Mouse (Mus musculus) mesoderm, embryonic 11.5 days (tissue): Measurements from ENCODE around the gene Shc4.

Source experiments
- DNase-seq: peaks from one replicate; pipeline ENCODE4 v3.0.0-alpha.2; 2012; ENCODE audit warnings: low read depth, low spot score

Shc4 gene

DNA sequence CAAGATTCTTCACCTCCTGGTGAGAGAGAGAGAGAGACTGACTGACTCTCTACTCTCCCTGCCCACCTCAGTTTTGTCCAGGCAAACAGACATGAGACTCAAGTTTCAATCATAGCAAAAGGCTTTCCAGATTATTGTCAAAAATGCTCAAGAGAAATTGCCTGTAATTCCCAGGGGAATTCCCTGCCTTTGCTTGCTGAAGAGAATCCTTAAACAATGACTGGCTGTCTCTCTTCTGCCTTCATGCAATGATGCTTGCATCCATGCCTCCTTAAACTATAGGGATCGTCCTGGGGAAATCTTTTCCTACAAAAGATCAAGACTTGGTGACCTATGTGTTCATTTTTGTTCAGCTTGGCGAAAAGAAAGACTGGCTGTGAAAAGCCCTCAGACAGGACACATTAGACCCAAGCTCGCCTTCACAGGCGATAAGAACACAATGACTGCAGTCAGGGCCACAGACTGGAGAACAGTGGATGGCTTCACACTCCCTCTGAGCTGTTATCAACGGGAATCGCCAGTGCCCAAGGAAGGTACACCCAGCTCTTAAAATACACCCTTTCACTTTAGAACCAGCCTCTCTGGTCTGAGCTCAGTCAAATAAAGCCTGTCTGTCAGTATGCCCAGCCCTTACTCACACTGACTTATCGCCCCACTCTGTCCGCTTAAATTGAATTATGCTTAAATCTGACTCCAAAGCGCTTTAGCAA, 38.4 kb downstream of the Shc4 start:
- DNase-seq = peak; percentile 39

DNA sequence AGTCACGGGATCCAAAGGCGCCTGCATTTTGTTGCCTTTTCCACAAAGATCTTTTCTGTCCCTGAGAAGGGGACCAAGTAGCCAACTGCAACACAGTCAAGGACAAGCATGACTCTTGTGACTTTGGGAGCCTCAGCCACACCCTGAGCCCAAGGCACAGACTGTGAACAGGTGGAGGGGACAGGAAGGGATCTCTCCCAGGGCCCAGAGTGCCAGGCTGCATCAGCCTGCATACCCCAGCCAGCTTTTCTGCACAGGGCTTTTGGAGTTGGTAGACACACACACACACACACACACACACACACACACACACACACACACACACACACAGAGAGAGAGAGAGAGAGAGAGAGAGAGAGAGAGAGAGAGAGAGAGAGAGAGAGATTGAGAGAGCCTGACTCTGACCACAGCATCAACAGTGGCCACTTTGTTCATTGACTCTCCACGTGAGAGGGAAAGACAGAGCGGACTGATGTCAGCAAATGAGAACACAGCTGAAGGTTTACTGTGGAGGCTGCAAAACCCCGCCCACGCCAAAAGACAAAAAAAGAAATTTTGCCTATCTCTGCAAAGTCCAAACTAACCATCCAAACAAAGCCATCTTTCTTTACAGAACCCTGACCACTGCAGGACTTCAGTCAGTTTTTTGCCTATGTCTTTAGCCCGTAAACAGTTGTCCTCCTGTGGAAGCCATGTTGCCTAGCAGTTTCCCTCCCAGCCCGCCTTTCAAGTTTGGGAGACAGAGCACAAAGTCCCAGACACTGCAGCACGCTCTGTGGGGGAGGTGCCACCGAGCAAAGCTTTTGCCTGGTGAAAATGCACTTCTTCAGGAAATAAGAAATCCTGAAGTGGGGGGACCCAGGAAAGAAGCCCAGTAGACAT, 39.1 kb downstream of the Shc4 start:
- peak; percentile 28 for DNase-seq

DNA sequence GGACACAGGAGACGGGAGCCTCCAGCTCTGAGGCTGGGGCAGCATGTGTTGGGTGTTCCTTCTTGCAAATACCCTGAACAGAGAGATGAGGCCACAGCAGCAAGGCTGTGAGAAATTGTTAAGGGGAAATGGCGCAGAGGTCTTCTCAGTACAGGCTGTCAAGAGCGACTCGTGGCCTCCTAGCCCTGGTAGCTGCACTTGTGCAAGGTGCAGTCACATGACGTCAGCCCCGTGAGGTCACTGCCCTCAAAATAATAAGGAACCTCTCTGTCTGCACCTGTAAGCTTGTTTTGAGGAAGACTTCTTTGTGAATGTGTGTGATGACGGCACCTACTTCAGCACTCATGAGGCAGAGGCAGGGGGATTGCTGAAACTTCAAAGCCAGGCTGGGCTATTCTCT, 40.1 kb downstream of the Shc4 start:
- no peak for DNase-seq

DNA sequence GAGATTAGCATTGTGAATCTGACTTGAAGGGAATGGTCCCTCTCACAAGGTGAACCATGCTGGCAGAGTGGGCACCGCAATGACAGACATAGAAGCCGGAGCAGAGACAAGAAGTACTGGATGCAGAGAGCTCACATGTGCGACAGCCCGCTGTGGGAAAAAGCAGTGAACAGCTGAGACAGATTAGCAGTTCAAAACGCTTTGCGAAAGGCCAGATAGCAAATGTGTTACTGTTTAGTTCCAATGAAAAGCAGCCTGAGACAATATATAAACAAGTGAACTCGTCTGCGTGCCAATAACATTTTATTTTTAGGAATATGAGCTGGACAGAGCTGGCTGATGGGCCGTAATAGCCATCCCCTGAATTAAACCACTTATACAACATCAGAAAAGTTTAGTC, 42.1 kb downstream of the Shc4 start:
- no peak for DNase-seq

DNA sequence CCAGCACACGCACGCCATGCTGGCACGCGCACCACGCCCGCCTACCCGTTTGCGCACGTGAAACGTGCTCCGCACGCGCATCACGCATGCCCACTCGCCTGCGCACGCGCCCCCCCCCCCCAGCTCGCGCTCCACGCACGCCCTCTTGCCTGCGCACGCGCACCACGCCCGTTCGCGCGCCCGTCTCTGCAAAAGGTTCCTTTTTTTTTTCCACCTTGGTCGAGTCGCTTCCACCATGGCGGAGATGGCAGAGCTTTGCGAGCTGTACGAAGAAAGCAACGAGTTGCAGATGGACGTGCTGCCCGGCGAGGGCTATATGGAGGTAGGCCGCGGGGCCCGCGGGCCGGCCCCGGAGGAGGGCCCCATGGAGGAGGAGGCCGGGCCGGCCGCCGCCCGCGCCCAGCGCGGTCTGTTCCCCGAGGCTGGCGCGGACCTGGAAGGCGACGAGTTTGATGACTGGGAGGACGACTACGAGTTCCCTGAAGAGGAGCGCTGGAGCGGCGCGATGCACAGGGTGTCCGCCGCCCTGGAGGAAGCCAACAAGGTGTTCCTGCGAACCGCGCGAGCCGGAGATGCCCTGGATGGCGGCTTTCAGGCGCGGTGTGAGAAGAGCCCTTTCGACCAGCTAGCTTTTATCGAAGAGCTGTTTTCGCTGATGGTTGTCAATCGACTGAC, 50.9 kb downstream of the Shc4 start, which contains the start of gene Eid1:
Gene Eid1 (plus strand): TSS at position 139 of the 675 bp plus-strand sequence.
- DNase-seq = peak; percentile 86

DNA sequence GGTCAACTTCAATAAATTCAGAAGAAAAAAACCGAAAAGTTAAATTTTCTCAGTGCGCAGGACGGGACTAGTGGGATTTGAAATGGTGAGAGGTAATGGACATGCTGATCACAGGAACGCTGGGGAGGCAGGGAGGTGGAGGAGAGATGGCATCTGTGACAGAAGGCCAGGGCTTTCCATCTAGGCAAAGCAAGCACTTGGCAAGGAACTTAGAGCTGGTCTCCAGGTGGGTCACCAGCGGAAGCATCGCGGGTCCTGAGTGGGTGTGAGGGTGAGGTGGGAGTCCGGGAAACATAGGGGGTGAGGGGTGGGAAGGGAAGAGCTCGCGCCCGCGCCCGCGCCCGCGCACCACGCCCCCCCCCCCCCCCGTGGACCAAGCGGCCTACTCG, 51.4 kb downstream of the Shc4 start:
- no peak for DNase-seq

DNA sequence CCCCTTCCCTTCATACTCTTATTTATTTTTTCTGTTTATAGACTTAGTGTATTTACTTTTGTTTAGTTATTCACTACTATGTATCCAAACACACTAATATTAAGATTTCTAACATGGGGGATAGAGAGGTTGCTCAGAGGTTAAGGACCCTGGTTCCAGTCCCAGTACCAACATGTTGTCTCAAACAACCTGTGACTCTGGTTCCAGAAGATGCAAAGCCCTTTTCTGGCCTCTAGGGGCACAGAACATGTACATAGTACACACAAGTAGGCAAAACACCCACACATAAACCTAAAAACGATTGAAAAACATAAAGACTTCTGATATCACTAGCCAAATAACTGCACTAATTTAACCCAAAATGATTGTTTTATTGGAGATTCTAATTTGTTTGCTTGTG, 53.1 kb downstream of the Shc4 start:
- DNase-seq = no peak

DNA sequence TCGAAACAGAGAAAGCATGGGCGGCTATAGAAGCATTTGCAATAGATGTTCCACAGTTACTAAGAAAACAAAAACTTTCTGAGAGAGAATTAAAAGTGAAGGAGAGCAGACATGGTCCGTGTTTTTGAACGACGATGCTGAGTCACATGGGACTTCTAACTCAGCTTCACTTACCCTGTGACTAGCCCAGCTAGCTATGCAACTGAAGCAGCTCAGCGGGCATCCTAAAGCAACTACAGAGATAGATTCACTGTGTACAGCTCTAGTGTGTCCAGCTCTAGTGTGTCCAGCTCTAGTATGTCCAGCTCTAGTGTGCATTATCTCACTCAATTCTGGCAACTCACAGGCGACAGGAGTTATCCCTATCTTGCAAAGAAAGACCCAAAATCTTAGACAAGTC, 56.2 kb downstream of the Shc4 start:
- DNase-seq = no peak

DNA sequence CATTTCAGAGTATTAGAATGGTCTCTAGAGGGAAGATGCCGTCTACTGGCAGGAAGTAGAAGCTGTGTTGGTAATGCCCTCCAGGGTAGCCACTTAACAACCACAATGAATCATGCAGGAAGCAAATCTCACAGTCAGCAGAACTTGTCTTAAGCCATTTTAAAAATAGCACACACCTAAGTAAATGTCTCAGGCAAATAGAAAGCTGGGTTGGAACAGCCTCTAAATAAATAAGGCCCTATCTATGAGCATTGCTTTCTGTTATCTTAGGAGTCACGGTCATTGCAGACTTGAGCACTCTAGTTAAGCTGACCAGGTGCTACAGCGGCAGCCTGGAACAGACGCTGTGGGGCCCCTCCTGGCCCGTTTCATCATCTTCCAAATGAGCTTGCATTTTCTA, 56.8 kb downstream of the Shc4 start:
- DNase-seq = no peak

DNA sequence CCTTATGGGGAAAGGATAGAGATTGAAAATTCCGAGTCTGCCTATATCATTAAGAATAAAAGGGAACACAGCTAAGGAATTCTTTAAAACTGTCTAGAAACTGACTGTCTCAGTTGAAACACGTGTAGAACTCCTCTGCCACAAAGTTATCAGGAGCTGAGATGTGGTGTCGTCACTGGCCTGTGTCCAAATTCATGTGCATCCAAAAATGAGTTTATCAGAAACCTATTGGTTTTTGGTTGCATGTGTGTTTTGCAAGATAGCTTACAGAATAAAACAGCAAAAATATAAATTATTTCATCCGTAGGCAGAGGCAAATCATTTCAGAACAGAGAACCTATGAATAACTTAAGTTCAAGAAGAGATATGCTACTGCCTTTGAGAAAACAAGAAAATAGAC, 57.3 kb downstream of the Shc4 start:
- DNase-seq = no peak

DNA sequence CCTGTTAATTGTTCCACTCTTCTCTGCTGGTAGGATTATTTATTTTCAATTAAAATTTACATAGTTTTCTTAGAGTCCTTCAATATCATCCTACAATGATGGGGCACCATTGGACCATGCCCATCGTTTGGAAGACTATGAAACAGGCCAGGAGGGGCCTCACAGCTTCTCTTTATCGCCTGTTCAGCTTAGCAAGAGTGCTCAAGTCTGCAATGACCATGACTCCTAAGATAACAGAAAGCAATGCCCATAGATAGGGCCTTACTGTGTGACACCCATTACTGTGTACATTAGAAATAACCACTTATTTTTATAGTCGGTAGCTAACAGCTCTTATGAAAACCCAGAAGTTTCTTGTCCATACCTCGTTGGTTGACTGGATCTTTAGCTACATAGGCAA, 58.0 kb downstream of the Shc4 start:
- DNase-seq = no peak

DNA sequence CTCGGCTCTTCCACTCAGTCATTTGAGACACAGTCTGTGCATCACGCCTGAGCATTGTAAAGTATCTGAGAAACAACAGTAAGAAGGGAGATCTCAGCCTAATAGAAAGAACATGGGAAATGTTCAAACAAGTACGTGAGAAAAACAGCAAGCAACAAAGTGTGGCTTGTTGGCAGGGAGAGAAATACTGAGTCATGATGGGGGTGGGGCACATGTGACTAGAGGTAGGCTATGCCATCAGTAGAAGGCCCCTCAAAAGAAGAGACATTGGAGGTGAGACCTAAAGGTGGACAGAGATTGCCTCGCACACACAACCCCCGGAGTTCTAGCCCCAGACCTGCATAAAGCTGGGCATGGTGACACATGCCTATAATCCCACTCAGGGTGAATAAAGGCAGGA, 58.7 kb downstream of the Shc4 start:
- DNase-seq = no peak

DNA sequence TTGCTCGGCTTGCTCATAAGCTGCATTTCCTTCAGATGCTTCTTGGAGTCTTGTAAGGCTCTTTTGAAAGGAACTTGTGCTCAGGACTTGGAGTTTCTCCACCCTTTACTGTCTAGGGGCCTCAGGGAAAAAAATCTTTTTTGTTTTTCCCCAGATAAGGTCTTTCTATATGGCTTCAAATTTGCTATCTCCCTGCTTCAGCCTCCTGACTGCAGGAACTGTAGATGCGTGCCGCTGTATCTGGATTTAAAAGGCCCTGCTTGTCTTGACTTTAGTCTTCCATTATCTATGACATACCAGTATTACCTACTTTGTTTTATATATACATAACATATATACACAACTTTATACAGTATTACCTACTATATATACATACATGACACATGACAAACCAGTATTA, 61.4 kb downstream of the Shc4 start:
- DNase-seq = no peak

DNA sequence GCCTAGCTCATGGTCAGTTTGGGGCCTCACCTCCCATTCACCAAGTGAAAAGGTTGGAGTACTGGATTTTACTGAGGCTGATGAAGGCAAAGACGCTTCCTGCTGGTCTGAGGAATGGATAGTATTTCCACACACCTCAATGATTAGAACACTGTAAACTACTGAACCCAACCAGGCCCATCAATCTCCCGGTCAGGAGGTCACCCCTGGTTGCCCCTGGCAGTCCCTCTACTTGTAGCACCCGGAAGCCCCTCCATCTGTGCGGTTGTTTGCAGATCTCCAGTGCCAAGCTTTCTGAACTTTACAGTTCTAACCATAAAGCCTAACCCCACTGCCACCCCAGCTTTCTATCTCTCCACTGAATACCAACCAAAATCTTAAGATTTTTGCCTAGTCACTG, 62.8 kb downstream of the Shc4 start:
- DNase-seq = no peak

DNA sequence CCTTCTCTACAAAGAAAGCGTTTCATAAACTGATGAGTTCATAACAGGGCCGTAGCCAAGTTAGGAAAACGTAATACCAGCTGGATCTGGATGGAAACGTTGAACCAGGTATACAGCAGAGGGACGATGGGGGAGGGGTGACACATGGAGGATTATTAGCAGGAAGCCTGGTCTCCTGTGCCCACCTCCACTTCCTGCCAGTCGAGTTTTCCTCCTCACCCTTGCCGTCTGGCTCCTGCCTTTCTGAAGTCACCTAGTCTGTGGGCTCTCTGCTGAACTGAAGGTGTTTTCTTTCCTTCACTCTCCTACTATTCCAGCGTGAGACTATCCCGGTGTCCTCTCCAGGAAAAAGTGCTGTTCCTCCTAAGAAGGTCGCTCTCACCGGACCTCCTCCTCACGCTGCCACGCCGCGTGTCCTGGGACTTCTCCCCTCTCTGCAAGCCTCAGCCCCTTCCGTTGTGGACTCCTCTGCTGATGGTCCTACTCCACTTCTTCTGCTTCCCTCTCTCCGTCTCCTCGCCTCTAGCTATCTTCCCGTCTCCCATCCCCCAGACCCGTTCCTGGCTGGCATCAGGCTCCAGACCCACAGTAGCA, 63.3 kb downstream of the Shc4 start:
- no peak for DNase-seq

DNA sequence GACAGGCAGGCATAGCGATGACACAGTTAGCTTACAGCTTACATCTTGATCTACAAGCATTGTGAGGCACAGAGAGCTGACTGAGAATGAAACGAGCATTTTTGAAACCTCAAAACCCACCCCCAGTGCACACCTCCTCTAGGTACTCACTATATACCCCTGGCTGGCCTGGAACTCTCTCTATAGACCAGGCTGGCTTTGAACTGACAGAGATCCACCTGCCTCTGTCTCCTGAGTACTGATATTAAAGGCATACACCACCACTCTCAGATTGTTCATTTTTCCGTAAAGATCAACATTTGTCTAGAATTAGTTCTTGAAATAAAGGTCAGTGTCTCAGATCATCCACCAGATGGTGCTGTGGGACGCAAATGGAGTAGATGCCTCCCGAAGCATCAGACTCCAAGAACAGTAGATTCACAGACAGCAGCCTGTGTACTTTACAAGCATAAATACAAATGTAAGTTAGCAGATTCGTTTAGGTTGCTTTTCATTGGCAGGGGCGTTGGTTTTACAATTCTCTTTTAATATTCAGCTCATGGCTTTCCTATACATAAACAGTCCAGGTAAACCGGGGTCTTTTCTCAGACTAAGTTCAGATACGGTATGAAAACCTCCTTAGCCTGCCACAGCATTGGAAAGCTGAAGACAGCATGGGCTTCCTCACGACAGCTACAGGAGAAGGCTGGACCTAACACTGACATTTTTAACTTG, 64.0 kb downstream of the Shc4 start:
- DNase-seq = peak; percentile 80

DNA sequence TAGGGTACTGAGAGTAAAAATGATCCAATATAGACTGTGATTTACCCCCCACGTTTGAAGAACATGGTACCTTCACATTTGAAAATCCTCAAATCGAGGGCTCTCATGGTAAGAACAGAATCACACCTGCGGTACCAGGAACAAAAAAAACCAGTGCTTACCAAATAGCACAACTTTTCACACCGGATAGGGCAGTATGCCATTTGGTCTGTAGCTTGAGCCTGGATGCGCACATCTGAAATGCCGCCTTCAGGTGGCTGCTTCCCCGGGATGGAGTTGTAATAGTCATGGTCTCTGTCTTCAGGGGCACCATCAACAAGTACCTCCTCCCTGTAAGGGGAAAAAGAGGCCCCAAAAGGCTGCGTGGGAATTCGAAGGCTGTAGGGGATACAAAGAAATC, 68.6 kb downstream of the Shc4 start:
- DNase-seq = no peak

DNA sequence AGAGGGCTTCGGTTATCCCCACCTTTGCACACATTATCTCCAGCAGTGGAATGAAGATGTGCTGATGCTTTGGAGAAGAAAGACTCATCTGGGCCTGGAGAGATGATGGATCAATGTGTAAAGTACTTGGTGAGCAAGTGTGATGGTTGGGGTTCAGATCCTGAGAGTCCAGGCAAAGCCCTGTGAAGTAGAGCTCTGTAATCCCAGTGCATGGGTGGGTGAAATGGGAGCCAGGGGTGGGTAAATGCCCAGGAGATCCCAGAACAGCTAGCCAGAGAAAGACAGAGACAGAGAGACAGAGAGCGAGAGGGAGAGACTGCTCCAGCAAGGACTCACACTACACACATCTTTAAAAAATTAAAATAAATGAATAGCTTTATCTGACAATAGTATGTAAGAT, 70.7 kb downstream of the Shc4 start:
- no peak for DNase-seq

DNA sequence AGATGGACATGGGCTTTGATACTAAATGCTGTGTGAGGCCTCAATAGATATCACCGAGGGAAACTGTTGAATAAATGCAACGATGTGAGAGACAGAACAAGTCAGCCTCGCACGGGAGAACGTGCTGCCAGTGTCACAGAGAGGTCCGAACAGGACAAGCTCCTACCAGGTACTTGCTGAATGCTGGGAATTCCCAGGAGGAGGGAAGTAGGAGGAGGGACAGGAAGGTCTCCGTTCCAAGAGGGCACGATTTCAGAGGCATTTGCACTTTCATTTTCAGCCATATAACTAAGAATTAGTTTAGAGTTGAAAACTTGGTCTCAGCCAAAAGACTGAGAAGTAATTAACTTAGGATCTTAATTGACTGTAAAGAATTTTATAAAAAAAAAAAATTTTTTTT, 72.4 kb downstream of the Shc4 start:
- DNase-seq = no peak

DNA sequence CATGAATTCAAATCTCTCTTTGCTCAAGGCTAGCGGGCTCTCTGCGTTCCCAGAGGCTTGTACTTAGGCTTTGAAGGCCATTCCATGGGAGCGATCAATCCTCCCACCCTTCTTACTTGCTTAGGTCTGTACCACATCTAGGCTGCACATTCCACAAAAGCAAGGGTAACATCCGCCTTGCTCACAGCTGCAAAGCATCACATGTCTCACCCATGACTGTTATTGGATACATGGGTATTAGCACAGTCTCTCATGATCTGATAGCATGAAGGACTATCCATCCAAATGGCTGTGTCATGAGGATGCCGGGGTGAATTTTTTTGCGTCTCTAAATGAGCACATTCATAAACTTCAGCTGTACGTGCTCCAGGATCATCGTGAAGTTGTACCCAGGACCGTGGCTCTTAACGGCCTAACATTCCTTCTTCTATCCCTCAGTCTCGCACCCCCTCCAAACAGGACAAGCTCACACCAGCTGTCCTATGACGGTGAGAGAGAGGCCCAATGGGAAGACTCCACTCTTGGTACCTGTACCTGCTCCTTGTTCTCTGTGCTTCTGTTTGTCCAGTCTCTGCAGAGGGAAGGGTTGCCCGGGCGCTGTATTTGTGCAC, 73.1 kb downstream of the Shc4 start:
- DNase-seq = no peak

DNA sequence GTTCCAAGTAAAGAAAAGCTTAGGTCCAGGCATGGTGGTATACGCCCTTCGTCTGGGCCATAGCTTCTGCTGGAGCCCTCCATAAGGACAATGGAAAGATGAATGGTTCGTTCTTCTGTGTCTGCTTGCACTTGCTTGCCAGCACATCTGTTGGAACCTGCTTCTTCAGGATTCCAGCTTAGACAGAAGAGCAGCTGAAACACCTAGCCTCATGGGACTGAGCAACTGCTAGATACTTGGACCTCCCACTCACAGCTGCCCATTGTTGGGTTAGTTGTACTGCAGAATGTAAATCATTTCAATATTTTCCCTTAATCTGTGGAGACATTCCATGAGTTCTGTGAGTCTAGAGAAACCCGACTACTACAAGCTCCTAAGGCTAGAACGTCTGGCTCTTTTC, 73.9 kb downstream of the Shc4 start:
- DNase-seq = no peak
